Mouse (Mus musculus) midbrain, embryonic 14.5 days (tissue): Measurements from ENCODE around the gene Robo2. TPM values are rescaled to one million over a fixed set of nuclear protein-coding genes. Genes with fewer than 3 reads are reported as not detected.

Source experiments
- ATAC-seq: fragments of 200-750 bp; cut with Nextera tagmentation; 2 replicates; pipeline ENCODE4 v1.8.0; 2017; ENCODE audit warnings: moderate number of reproducible peaks, moderate library complexity; ENCODE audit not compliant: low FRiP score, low TSS enrichment
- DNase-seq: peaks from one replicate; pipeline ENCODE4 v3.0.0-alpha.2; 2015
- H3K27ac ChIP-seq: fragments of 300-500 bp; sonication (generic); replicated peaks from 2 replicates; pipeline ENCODE4 v1.5.1; 2014; ENCODE audit warnings: mild to moderate bottlenecking, low read depth, low read length, moderate library complexity
- H3K27me3 ChIP-seq: fragments of 300-500 bp; sonication (generic); 2 replicates; pipeline ENCODE4 v1.6.1; 2014; ENCODE audit warnings: low read length, control low read depth, mixed read lengths; ENCODE audit not compliant: control insufficient read depth, insufficient read depth
- H3K36me3 ChIP-seq: fragments of 300-500 bp; sonication (generic); 2 replicates; pipeline ENCODE4 v1.6.1; 2014; ENCODE audit warnings: low read length, control low read depth; ENCODE audit not compliant: control insufficient read depth, insufficient read depth
- H3K4me1 ChIP-seq: fragments of 300-500 bp; sonication (generic); 2 replicates; pipeline ENCODE4 v1.6.1; 2014; ENCODE audit warnings: mild to moderate bottlenecking, antibody characterized with exemption, low read length, control low read depth; ENCODE audit not compliant: control insufficient read depth, insufficient read depth
- H3K4me2 ChIP-seq: fragments of 300-500 bp; sonication (generic); 2 replicates; pipeline ENCODE4 v1.6.1; 2014; ENCODE audit warnings: mild to moderate bottlenecking, low read length, moderate library complexity
- H3K4me3 ChIP-seq: fragments of 300-500 bp; sonication (generic); replicated peaks from 2 replicates; pipeline ENCODE4 v1.5.1; 2014; ENCODE audit warnings: low read depth, low read length
- H3K9ac ChIP-seq: fragments of 300-500 bp; sonication (generic); replicated peaks from 2 replicates; pipeline ENCODE4 v1.6.1; 2014; ENCODE audit warnings: mild to moderate bottlenecking, low read length, moderate library complexity
- H3K9me3 ChIP-seq: fragments of 300-500 bp; sonication (generic); 2 replicates; pipeline ENCODE4 v1.6.1; 2016; ENCODE audit warnings: low read length, control low read depth, mixed read lengths; ENCODE audit not compliant: control insufficient read depth
- WGBS: fragments of 180-500 bp; shearing (Covaris S2); extraction: QIAGEN DNeasy Blood & Tissue Kit; methylation state at CpG from one replicate; pipeline ENCODE4 v1.1.7; 2014; 5-methylcytosine and 5-hydroxymethylcytosine counted together
- polyA plus RNA-seq: library from polyadenylated mRNA; unstranded; fragments of >200 nt; fragmentation: Nextera tagmentation; extraction: Ambion mirVana; gene quantifications from 2 replicates; pipeline ENCODE4 v1.2.1, GENCODE M21; 2014

The Robo2 gene
- polyA plus RNA-seq, 1 experiment from 2014 or later, result 123 TPM

- ATAC-seq (no peak), DNase-seq (no peak)
- WGBS, result 81% methylated on average over 4 of the region's 4 CpGs
These were observed 383.8 kb downstream of the Robo2 start for GRCm38 (mm10) chr16:74027822-74028221.

GRCm38 (mm10) chr16:74022281-74022978 is 389.2 kb downstream of the Robo2 start:
- Histone ChIP-seq H3K27me3 (no peaks in the 10 kb centered on the region), H3K9me3 (no peaks in the 10 kb centered on the region), H3K4me3 (no peak overlapping the region), H3K9ac (no peak overlapping the region), H3K36me3 (no peaks in the 10 kb centered on the region), H3K27ac (no peak overlapping the region), H3K4me1 (no peaks in the 10 kb centered on the region), H3K4me2 (no peak overlapping the region)
- ATAC-seq (no peak), DNase-seq (no peak)
- 68% methylated on average over 1 of the region's 1 CpGs for WGBS

More at GRCm38 (mm10) chr16:74027822-74028221, 383.8 kb downstream of the Robo2 start:
- Histone ChIP-seq H3K9ac (no peak overlapping the region), H3K9me3 (no peaks in the 10 kb centered on the region), H3K4me1 (no peaks in the 10 kb centered on the region), H3K27ac (no peak overlapping the region), H3K27me3 (no peaks in the 10 kb centered on the region), H3K4me2 (no peak overlapping the region), H3K4me3 (no peak overlapping the region), H3K36me3 (no peaks in the 10 kb centered on the region)

GRCm38 (mm10) chr16:74005767-74006166 is 405.9 kb downstream of the Robo2 start:
- Histone ChIP-seq H3K9me3 (no peaks in the 10 kb centered on the region), H3K27me3 (no peaks in the 10 kb centered on the region), H3K4me1 (no peaks in the 10 kb centered on the region), H3K4me2 (no peak overlapping the region), H3K9ac (no peak overlapping the region), H3K27ac (no peak overlapping the region), H3K36me3 (no peaks in the 10 kb centered on the region), H3K4me3 (no peak overlapping the region)
- no peak for ATAC-seq
- 86% methylated on average over 3 of the region's 3 CpGs for WGBS
- DNase-seq, result no peak

GRCm38 (mm10) chr16:74001331-74001730 is 410.3 kb downstream of the Robo2 start:
- H3K4me2 ChIP-seq, result no peak overlapping the region
- no peaks in the 10 kb centered on the region for H3K9me3 ChIP-seq
- no peak overlapping the region for H3K9ac ChIP-seq
- H3K36me3 ChIP-seq, result no peaks in the 10 kb centered on the region
- WGBS, result 55% methylated on average over 2 of the region's 2 CpGs
- no peaks in the 10 kb centered on the region for H3K27me3 ChIP-seq
- no peak overlapping the region for H3K27ac ChIP-seq
- H3K4me3 ChIP-seq, result no peak overlapping the region
- H3K4me1 ChIP-seq, result no peaks in the 10 kb centered on the region
- DNase-seq (peak; percentile 40), ATAC-seq (no peak)

- no peaks in the 10 kb centered on the region for H3K36me3 ChIP-seq
- no peak overlapping the region for H3K27ac ChIP-seq
- no peak overlapping the region for H3K9ac ChIP-seq
- WGBS, result 45% methylated on average over 6 of the region's 6 CpGs
- DNase-seq, result peak; percentile 21
- no peak overlapping the region for H3K4me2 ChIP-seq
- H3K4me3 ChIP-seq, result no peak overlapping the region
- no peaks in the 10 kb centered on the region for H3K27me3 ChIP-seq
- no peak for ATAC-seq
- H3K4me1 ChIP-seq, result no peaks in the 10 kb centered on the region
- H3K9me3 ChIP-seq, result no peaks in the 10 kb centered on the region
These were observed 420.4 kb downstream of the Robo2 start for GRCm38 (mm10) chr16:73991212-73991611.

- H3K36me3 ChIP-seq, result 0 out of 2 replicates have a peak, but pooled peaks cover 3% of the 10 kb centered on the region
- 66% methylated on average over 7 of the region's 7 CpGs for WGBS
- ATAC-seq, result no peak
- H3K27me3 ChIP-seq, result no peaks in the 10 kb centered on the region
- no peaks in the 10 kb centered on the region for H3K4me1 ChIP-seq
- no peak overlapping the region for H3K4me2 ChIP-seq
- H3K9me3 ChIP-seq, result no peaks in the 10 kb centered on the region
- H3K4me3 ChIP-seq, result no peak overlapping the region
- H3K9ac ChIP-seq, result no peak overlapping the region
- H3K27ac ChIP-seq, result no peak overlapping the region
- no peak for DNase-seq
These were observed 442.1 kb downstream of the Robo2 start for GRCm38 (mm10) chr16:73969573-73969972.

GRCm38 (mm10) chr16:73964366-73964926 is 447.2 kb downstream of the Robo2 start:
- Histone ChIP-seq H3K4me3 (no peak overlapping the region), H3K27ac (no peak overlapping the region), H3K4me1 (no peaks in the 10 kb centered on the region), H3K27me3 (no peaks in the 10 kb centered on the region), H3K4me2 (no peak overlapping the region), H3K9ac (no peak overlapping the region), H3K36me3 (0 out of 2 replicates have a peak, but pooled peaks cover 3% of the 10 kb centered on the region), H3K9me3 (no peaks in the 10 kb centered on the region)
- ATAC-seq (no peak), DNase-seq (no peak)
- WGBS, result 87% methylated on average over 5 of the region's 5 CpGs

GRCm38 (mm10) chr16:73959479-73959970 is 452.1 kb downstream of the Robo2 start:
- Histone ChIP-seq H3K36me3 (no peaks in the 10 kb centered on the region), H3K4me2 (no peak overlapping the region), H3K27ac (no peak overlapping the region), H3K9me3 (no peaks in the 10 kb centered on the region), H3K9ac (no peak overlapping the region), H3K4me3 (no peak overlapping the region), H3K27me3 (no peaks in the 10 kb centered on the region), H3K4me1 (no peaks in the 10 kb centered on the region)
- no peak for DNase-seq
- no peak for ATAC-seq
- 53% methylated on average over 6 of the region's 6 CpGs for WGBS

GRCm38 (mm10) chr16:73958524-73958846 is 453.1 kb downstream of the Robo2 start:
- no peak overlapping the region for H3K27ac ChIP-seq
- no peak for DNase-seq
- no peak overlapping the region for H3K9ac ChIP-seq
- H3K27me3 ChIP-seq, result no peaks in the 10 kb centered on the region
- H3K4me2 ChIP-seq, result no peak overlapping the region
- no peaks in the 10 kb centered on the region for H3K36me3 ChIP-seq
- ATAC-seq, result no peak
- 86% methylated on average over 1 of the region's 1 CpGs for WGBS
- no peaks in the 10 kb centered on the region for H3K9me3 ChIP-seq
- H3K4me1 ChIP-seq, result no peaks in the 10 kb centered on the region
- no peak overlapping the region for H3K4me3 ChIP-seq
